Mouse (Mus musculus): ENCODE results near the gene 1700025G04Rik.

1700025G04Rik gene

GRCm38 (mm10) chr1:151963248-151963647 is 126.7 kb downstream of the 1700025G04Rik start:
- DNase-seq (ENCODE audit: low read depth, low spot score), result no peak

- no peak for DNase-seq (ENCODE audit: low read depth, low spot score)
Observed at GRCm38 (mm10) chr1:151962078-151962477, 127.8 kb downstream of the 1700025G04Rik start.

DNA sequence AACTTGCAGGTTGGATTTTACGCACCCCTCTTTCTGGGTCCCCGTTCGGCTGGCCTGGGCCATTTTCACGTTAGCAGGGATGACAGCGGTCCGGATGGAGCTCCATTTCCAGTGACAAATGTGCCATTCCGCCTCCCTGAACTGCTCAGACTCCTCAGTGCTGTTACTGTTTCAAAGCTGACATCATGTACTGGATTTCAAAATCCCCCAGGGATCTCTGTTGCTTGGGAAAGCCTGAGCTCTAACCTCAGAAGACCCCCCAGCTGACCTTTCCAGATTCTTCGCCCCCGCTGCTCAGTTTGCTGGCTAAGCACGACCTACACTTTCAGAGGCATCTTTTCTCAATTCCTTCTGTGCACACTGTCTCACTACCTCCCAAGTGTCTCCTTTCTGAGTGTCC is 128.7 kb downstream of the 1700025G04Rik start:
- DNase-seq (ENCODE audit: low read depth, low spot score), result no peak

DNA sequence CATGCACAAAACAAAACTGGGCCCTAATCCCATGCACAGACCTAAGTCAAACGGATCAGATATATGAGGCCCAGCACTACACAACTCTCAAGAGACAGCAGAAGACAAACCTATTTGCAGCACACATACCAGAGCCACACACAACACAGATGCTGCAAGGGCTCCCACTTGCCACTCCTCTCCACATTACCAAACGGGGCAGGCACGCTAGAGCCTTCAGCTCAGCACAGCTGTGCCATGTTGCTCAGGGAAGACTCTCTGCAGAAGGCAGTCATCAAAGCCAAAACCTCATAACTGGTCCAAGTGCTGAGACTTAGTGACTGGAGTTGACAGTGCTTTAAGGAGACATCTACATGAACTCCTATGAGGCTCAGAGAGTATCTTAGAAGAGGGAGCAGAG is 130.9 kb downstream of the 1700025G04Rik start:
- no peak for DNase-seq (ENCODE audit: low read depth, low spot score)

GRCm38 (mm10) chr1:151958442-151958841 is 131.5 kb downstream of the 1700025G04Rik start:
- DNase-seq (ENCODE audit: low read depth, low spot score), result no peak

GRCm38 (mm10) chr1:151957669-151958068 is 132.3 kb downstream of the 1700025G04Rik start:
- DNase-seq (ENCODE audit: low read depth, low spot score), result no peak

GRCm38 (mm10) chr1:151955866-151956265 is 134.1 kb downstream of the 1700025G04Rik start:
- no peak for DNase-seq (ENCODE audit: low read depth, low spot score)

- peak; percentile 55 for DNase-seq (ENCODE audit: low read depth, low spot score)
Observed at GRCm38 (mm10) chr1:151953563-151953962, 136.4 kb downstream of the 1700025G04Rik start.

DNA sequence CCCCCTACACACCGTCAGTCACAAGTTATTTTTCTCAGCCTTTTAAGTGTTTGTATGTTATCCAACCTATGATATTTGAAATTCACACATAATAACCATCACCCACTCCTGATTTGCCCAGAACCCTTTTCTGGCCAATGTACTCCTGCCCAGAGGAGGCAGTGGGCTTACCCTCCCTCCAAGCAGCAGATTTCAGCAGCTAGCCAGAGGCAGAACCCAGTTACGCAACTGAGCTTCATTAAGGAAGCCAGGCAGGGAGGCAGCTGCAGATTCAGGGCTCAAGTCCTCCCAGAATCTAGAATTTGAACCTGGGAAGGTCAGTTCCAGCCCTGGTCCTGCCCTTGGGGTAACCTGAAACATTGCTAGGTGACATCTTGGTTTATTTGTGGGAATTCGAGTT is 141.9 kb downstream of the 1700025G04Rik start:
- no peak for DNase-seq (ENCODE audit: low read depth, low spot score)

DNA sequence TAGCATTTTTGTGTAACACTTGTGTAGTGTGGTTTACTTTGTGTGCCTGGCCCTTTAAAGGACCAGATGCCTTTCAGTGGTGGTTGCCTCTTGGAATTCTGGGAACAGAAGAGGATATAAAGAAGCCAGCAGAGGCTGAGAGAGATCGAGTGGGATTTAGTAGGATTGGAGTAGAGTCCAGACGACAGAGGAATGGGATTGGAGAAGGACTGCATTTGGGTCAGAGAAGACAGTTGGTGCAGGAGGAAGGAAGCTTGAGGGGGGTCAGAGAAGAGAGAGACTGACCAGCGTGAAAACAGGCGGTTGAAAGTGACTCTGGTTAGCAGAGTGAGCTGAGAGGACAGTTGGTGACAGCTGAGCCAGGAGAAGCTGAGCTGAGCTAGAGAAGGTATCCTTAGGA is 142.4 kb downstream of the 1700025G04Rik start:
- DNase-seq (ENCODE audit: low read depth, low spot score), result no peak

DNA sequence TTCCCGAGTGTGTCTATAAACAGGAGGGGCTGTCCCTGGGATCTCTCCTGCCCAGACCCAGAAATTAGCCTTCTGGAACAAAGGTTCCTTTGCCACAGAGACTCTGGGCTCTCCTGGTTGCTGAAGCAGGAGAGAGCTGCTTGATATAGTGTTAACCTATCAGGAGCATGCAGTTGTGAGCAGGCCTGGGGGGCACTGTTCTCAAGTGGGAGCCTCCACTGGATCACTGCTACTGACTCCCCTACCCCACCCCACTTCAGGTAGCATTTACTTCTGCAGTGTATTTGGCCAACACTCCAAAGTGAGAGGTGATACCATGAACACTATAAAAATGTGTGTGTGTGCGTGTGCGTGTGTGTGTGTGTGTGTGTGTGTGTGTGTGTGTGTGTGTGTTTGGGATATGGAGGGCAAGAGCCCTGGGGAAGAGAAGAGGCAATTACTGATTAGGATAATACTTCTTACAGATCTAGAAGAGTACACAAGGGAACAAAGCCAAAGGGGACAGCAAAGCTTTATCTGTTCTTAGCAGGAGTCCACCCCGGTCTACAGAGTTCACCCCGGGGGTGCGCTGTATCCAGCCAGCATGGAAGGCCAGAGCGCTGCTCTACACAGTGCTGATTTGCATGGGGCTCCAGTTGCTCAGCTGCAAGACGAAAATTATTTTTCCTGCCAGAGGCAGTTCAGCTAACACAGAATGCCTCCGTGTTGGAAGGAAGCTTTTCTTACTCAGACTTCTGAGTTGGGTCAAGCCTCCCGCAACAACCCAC is 145.3 kb downstream of the 1700025G04Rik start:
- no peak for DNase-seq (ENCODE audit: low read depth, low spot score)

DNA sequence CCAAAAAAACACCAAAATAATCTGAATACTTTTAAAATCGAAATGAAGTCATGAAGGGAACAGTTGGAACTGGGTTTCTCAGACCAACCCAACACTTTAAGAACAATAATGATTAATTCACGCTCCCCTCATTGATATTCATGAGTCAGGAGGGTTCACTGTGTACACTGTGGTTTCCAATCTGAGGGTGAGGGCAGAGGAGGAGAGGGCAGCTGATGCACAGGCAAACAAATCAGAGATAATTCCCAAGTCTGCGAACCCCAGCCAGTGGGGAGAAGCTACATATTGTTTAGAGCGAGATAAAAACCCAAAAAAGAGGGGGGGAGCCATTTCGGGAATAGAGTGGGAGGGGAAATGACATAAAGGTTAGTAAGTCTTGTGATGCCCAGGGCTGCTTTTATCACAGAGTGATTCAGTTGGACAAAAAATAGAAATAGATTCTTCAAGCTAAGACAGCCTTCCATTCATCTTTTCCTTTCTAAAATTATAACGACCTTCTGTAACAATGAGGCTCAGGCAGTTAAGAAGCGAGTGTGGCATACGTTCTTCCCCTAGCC is 146.2 kb downstream of the 1700025G04Rik start:
- DNase-seq (ENCODE audit: low read depth, low spot score), result no peak

GRCm38 (mm10) chr1:151942972-151943654 is 146.8 kb downstream of the 1700025G04Rik start:
- DNase-seq (ENCODE audit: low read depth, low spot score), result no peak

- no peak for DNase-seq (ENCODE audit: low read depth, low spot score)
Observed at GRCm38 (mm10) chr1:151939987-151940386, 149.9 kb downstream of the 1700025G04Rik start.

DNA sequence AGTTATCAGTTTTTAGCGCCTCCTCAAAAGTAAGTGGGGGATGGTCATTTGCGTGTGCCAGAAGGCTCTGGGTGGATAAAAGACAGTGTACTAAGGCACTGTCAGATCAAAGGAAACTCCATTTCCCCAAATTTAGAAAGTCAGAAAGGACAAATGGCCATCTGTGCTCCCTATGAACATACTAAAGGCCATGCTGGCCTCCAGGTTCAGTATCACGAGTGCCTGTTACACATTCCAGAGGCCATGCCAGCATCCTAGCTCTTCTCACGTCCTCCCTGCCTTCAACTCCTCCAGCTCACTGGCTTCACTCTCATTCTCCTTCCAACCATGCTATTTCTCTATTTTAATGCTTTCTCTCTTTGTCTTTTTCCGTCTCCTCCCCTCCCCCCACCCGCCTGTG is 150.4 kb downstream of the 1700025G04Rik start:
- DNase-seq (ENCODE audit: low read depth, low spot score), result no peak

- no peak for DNase-seq (ENCODE audit: low read depth, low spot score)
Observed at GRCm38 (mm10) chr1:151933605-151934004, 156.3 kb downstream of the 1700025G04Rik start.

GRCm38 (mm10) chr1:151926826-151927225 is 163.1 kb downstream of the 1700025G04Rik start:
- DNase-seq (ENCODE audit: low read depth, low spot score), result no peak

- no peak for DNase-seq (ENCODE audit: low read depth, low spot score)
Observed at GRCm38 (mm10) chr1:151926141-151926540, 163.8 kb downstream of the 1700025G04Rik start.

- no peak for DNase-seq (ENCODE audit: low read depth, low spot score)
Observed at GRCm38 (mm10) chr1:151925738-151926137, 164.2 kb downstream of the 1700025G04Rik start.

DNA sequence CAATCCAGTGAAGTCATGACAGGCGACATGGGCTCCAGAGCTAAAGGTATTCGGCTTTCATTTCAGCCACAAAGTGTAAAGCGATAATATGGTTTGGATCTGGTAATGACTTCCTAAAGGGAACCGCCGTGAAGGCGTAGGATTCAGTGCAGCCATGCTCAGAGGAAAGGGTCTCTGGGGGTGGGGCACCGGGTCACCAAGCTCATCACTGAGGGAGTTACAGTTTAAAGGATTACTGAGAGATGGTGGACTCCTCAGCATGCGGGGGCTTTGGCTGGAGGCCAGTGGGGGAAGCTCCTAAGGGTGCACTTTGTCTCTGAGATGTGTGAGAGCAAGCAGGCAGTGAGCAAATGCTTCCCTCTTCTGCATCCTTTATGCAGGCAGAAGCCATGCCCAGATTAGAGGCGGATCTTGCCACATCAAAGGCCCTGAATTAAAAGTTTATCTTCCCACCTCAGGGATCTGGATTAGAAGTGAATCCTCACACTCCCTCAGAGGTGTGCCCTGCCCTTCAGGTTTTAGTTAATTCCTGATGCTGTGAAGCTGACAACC is 171.0 kb downstream of the 1700025G04Rik start:
- no peak for DNase-seq (ENCODE audit: low read depth, low spot score)

GRCm38 (mm10) chr1:151917736-151918135 is 172.2 kb downstream of the 1700025G04Rik start:
- DNase-seq (ENCODE audit: low read depth, low spot score), result no peak

DNA sequence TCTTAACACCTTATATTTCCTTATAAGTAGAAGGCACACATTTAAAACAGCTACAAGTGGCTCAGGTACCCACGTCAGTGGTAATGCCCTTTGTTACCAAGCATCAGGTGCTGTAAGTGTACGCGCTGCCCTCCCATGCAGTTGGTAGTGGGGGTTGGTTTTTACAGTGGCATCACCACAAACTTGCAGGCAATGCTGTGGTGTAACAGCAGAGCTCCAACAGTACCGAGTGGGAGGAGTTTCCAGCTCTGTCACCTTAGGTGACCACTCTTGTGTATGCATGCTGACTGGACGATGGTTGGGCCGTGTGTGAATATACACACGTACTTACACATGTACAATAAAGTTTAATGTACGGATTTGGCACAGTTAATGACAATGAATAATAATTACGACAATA is 175.4 kb downstream of the 1700025G04Rik start:
- no peak for DNase-seq (ENCODE audit: low read depth, low spot score)
